Mouse (Mus musculus): Measurements from ENCODE around the gene Pfdn5. TPM values are rescaled to one million over a fixed set of nuclear protein-coding genes. Genes with fewer than 3 reads are reported as not detected.

Pfdn5 gene
- total RNA-seq (2021): 379 TPM in 2 replicates
- long read RNA-seq, transcript Pfdn5-204 (5 exons, 374 nt): minor isoform, 6 of 87 reads
- long read RNA-seq, transcript Pfdn5-205 (6 exons, 1,062 nt): major isoform, 66 of 87 reads
- long read RNA-seq, partial matches to known transcripts: 1 of 87 reads
- long read RNA-seq, other reads (novel, unspliced or antisense): 10 of 87 reads

DNA sequence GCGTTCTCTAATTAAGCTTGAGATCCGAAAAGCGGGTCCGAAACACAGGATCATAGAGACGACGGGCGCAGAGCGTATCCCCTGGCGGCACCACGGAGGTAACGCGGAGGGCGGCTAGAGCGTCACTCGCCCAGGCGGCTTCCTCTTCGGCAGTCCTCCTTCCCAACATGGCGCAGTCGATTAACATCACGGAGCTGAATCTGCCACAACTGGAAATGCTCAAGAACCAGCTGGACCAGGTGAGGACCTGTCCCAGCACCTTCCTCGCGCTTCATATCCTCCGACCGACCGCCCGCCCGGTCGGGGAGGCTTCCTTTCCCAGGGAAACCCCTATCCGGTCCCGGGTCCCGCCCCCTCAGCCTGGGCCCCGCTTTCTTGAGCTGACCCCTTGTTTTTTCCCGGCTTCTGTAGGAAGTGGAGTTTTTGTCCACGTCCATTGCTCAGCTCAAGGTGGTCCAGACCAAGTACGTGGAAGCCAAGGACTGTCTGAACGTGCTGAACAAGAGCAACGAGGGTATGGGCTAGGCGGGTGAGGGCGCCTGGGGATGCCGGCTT lies at the start of gene Pfdn5:
Gene Pfdn5 (plus strand): TSS at position 95 of the 555 bp plus-strand sequence.
- peak; percentile 86 for DNase-seq

DNA sequence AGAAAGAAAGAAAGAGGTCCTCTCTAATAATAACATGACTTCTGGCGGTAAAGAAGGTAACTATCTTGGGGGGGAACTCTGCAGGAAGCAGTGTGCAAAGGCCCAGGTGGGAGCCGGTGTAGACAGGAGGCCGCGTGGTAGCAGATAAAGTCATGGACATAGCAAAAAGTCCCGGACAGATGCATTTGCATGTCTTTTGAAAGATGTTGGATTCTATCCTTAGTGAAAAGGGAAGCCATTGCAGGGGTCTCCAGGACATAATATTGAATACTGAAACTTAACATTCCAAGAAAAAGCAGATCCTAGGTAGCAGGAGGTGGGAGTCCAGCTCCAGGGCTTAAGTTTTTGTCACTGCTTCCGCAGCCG lies 47.2 kb upstream of the Pfdn5 start:
- no peak for DNase-seq

DNA sequence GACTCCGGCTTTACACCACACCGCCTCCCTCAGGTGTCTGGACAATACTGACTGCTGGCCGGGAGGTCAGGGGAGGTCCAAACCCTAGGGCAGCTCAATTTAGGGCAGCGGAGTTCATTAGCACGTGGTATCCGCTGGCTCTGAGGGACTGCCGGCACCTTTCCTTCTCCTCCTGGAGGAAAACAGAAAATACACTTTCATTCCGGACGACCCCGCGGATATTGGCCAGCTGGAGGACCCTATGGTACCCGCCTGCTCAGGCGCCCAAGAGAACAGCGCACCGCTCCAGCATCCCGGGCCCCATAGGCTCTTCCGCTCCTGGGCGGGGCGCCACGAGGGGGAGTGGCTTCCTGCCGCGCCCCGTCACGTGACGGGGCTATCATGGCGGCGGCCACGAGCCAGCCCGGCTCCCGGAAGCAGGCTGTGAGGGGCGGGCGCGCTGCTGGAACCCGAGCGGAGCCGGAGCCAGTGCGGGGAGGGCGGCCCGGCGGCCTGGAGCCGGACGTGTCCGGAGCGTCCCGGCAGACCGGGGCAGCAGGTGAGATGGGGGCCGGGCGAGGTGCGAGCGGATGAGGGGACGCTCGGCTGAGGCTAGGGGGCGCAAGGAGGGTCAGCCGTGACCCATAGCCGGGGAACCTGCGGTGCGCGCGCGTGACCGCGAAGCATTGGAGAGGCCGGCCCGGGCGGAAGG lies 46.7 kb upstream of the Pfdn5 start, which contains the start of gene Mfsd5:
Gene Mfsd5 (plus strand): TSS at position 363 of the 691 bp plus-strand sequence.
- DNase-seq: peak; percentile 90

DNA sequence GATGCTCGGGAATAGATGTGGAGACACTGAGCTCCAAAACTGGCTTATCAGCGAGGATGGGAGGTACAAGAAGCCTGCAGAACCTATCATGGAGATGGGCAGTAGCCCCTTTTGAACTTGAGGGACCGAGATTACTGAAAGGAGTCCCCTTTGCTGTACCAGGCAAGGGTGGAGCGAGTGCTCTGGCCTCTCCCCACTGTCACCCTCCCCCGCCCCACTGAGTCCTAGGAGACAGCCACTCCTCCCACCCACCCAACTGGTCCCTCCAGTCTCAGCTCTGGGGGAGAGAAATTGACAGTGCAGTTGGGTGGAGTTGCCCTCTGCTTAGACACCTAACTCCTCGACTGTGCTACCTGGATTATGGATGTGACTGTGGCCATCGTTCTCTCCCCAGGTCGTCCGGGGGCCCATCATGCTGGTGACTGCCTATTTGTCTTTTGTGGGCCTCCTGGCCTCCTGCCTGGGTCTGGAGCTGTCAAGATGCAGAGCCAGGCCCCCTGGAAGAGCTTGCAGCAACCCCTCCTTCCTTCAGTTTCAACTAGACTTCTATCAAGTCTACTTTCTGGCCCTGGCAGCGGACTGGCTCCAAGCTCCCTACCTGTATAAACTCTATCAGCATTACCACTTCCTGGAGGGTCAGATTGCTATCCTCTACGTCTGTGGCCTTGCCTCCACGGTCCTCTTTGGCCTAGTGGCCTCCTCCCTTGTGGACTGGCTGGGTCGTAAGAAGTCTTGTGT lies 46.0 kb upstream of the Pfdn5 start:
- no peak for DNase-seq

DNA sequence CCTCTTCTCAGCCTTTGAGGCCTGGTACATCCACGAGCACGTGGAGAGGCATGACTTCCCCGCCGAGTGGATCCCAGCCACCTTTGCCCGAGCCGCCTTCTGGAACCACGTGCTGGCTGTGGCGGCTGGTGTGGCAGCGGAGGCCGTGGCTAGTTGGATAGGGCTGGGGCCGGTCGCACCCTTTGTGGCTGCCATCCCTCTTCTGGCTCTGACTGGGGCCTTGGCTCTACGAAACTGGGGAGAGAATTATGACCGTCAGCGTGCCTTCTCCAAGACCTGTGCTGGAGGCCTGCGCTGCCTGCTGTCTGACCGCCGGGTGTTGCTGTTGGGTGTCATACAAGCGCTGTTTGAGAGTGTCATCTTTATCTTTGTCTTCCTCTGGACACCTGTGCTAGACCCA lies 45.3 kb upstream of the Pfdn5 start:
- DNase-seq: no peak

DNA sequence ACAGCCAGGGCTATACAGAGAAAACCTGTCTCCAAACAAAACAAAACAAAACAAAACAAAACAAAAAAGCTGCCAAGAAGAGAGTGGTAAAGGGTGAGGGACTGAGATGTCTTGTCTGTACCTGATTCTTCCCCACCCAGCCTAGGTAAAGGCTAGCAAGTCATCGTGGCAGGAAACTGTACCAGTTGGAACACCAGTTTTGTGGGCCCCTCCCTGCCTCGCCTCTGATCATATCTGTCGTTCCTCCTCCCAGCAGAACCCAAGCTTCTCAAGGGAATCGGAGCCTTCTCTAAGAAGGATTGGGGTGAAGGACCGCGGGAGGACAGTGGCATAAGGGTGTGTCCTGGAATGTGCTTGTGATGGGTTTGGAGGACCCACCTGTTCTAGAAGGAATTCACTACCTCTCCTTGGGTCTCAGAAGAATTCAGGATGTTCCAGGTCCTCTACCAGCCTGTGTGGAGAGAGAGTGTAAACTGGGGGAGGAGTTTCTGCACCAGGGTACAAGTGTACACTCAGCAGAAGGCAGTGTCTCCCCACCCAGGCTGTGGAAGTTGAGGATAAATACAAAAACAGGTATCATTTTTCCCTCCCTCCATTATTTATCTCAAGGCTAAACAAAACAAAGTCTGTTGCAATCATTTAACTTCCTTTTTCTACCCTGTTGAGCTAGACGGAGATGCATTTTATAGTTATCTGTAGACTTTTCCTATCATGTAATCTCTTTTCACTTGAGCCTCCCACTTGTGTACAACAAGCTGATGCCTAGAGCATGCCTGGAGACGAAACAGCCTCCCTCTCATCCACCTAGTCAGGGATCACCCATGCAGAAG lies 43.2 kb upstream of the Pfdn5 start:
- DNase-seq: no peak

DNA sequence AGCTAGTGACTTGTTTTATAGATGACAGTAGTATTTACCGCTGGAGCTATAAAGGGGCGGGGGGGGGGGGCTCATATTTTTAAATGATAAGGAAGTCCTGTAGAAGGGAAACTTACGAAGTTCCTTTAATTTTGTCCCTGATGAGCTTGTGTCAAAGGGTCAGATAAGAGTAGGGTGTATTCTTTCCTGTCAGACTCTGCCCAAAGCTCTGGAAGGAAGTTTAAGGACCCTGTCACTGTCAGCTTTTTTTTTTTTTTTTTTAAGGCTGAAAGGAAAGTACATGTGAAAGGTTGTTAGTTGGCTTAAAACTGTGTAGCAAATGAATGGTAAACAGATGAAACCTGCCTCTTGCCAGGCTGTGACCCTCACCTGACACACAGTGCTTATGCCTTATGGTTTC lies 42.3 kb upstream of the Pfdn5 start:
- no peak for DNase-seq

DNA sequence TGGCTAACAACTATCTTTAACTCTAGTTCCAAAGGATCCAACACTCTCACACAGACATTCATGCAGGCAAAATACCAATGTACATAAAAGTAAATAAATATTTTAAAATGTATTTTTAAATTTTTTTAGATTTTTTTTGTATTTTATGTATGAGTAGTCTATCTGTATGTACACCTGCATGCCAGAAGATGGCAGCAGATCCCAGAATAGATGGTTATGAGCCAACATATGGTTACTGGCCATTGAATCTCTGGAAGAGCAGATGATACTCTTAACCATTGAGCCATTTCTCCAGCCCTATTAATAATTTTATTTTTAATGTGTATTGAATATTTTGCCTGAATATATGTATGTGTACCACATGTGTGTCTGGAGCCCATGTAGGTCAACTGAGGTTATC lies 38.5 kb upstream of the Pfdn5 start:
- no peak for DNase-seq

DNA sequence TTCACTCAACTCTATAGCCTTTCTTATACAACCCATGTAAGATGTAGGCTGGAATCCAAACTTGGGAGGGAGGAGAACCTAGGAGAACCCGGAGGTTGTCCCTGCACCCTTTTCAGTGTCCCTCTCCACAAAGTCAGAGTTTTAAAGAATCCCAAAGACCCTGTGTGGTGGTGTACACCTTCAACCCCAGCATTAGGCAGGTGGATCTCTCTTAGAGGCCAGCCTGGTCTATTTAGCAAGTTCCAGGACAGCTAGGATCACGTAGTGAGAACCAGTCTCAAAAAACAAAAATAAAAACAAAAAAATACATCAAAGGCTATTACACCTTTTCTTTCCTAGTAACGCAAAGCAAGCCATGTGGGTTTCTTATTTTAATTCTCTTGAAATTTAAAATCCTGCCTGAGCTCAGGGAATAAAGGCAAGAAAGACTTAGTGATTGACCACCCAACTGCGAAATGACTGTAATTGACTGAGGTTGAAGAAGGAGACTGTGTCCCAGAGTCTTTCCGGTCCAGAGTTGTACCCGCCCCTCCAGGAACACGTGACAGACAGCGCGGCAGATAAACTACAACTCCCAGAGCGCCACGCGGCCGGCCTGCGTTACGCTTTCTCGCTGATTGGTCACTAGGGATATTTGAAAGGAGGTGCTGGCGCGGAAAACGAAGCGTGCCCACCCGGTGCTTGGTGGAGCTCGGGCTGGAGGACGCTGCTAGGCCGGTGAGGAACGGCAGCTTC lies 30.1 kb upstream of the Pfdn5 start, which contains the start of gene Espl1:
Gene Espl1 (plus strand): TSS at position 634 of the 735 bp plus-strand sequence.
- peak; percentile 91 for DNase-seq

DNA sequence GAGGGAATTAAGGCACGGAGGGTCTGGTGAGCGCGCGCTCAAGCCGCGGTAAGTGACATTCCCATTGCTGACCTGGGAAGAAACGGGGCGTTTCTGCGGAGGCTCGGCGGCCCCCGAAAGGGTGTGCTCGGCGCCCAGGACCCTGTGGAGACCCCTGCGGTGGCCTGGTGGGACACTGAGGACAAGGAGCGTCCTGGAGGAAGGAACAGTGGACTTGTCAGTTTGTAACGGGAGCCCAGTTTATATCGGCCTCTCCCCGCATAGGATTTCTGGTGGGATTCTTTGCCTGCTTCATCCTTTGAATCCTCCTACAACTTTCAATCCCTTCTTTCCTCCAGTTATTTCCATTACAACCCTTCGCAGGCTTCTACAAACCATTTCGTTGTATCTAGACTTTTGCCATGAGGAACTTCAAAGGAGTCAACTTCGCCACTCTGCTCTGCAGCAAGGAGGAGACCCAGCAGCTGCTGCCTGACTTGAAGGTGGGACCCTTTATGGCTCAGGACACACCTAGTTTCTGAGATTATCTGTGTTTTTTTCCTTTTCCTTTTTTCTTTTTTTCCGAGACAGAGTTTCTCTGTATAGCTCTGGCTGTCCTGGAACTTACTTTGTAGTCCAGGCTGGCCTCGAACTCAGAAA lies 29.4 kb upstream of the Pfdn5 start:
- no peak for DNase-seq

DNA sequence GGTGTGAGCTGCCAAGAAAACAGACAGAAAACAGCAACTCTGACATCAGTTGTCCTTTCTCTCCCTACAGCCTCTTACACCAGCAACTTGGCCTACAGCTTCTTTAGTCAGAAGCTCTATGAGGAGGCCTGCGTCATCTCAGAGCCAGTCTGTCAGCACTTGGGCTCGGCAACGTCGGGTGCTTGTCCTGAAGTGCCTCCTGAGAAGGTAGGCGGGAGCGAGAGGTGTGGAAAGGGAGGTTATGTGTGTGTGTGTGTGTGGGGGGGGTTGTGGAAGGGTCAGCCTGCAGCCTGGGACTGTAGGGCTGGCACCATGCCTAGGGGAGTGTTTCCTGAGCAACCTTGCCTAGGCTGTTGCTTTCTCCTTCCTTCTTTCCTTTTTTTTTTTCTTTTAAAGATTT lies 23.4 kb upstream of the Pfdn5 start:
- DNase-seq: no peak

DNA sequence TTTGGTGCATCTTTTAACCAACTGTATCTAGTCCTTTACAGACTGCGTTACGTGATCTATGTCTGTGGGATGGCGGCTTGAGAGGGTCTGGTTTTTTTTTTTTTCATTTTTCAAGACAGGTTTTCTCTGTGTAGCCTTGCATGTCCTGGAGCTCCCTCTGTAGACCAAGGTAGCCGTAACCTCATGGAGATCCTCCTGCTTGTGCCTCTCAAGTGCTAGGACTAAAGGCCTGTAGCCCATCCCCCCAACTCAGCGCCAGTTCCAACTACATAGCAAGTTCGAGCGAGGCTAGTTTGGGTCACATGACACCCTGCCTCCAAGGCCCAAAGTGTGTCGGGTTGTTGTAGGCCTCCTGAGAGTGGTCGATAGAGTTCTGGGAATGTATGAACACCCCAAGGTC lies 17.2 kb upstream of the Pfdn5 start:
- no peak for DNase-seq

DNA sequence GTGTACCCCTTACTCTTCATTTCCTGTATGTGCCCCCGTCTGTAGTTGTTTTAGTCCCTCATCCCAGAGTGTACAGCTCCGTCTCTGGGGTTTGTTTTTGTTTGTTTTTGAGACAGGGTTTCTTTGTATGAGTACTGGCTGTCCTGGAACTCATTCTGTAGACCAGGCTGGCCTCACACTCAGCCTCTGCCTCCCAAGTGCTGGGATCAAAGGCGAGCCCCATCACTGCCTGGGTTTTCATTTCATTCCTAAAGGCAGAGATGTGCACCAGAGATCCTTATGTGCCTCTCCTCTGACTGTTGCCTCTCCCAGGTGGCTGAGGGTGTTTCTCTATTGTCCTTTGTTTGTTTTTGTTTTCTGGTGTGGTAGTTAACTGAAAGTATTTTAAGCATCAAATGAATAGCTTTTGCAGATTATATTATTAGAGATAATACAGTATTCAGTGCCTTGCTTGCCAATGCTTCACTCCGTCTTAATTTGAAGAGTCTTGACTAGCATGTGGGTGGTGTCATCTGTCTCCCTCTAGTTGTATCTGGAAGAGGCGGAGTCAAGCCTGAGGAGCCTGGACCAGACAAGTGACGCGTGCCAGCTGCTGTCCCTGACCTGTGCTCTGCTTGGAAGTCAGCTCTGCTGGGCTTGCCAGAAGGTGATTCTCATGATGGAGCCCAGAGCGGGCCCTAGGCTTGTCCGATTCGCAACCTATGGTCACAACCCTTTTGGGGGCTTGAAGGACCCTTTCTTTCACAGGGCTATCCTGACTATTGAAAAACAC lies 15.7 kb upstream of the Pfdn5 start:
- DNase-seq: peak; percentile 63

DNA sequence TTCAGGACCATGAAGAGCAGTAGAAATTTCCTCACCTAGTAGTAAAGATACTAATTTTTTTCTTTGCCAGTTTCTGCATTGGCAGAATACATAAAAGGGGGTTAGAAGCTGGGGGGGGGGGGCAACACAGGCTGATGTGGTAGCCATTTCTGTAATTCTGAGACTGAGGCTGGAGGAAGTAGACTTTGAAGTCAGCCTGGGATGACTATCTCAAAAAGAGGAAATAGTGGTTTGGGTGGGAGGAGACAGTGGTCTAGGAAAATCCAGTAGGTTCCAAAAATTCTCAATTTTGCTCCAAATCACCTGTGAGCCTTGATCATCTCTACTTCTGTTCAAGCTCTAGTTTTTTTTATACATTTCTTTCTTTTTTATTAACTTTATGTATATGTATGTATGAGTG lies 14.4 kb upstream of the Pfdn5 start:
- DNase-seq: no peak

DNA sequence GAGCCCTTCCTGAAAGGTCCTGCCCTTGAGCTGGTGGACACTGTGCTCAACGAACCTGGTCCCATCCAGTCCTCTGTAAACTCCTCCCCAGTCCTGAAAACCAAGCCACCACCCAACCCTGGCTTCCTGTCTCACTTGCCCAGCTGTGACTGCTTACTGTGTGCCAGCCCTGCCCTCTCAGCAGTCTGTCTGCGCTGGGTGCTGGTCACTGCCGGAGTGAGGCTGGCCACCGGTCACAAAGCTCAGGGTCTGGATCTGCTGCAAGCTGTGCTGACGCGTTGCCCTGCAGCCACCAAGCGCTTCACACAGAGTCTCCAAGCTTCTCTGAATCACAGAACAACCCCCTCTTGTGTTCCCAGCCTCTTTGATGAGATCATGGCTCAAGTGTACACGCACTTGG lies 10.6 kb upstream of the Pfdn5 start:
- DNase-seq: peak; percentile 23

DNA sequence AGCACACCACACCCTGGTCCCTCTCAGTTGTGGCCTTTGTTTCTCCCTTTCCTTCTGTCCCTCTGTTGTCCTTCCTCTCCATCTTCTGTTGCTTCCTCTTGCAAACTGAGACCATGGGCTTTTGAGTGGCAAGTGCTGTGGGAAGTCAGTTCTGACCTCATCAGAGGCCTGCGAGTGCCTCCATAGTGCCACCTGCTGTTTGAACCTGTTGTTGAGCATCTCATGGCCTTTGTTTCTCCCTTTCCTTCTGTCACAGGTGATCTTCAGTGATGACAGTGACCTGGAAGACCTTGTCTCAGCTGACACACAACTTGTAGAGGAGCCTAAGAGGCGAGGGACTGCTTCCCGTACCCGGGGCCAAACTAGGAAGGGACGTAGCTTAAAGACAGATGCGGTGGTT lies 9.7 kb upstream of the Pfdn5 start:
- peak; percentile 63 for DNase-seq

DNA sequence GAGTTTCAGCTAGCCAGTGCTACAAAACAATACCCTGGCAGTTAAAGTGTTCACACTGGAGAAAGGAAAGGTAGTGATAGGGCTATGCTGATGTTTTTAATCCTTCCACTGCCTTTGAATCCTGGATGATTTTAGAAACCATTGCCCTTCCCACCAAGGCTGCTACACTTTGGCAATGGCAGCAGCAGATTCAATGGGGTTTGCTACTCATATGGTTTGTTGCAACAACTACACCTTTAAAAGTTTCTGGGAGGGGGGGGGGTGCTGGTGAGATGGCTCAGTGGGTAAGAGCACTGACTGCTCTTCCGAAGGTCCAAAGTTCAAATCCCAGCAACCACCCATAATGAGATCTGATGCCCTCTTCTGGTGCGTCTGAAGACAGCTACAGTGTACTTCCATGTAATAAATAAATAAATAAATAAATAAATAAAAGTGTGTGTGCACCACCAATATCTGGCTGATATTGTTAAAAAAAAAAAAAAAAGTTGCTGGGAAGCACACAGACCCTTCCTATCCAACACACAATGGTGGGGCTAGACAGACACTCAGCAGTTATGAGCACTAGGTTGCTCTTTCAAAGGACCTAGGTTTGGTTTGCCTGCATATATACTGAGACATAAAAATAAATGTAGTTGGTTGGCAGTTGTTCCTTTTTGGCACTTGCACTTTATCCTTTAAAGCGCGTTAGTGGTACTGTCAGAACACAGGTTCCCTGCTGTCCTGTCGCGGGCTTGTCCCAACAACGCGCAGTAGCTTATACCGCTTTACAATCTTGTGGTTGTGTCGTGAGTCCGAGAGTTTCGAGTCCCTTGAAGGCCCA lies 1.1 kb upstream of the Pfdn5 start:
- DNase-seq: no peak

DNA sequence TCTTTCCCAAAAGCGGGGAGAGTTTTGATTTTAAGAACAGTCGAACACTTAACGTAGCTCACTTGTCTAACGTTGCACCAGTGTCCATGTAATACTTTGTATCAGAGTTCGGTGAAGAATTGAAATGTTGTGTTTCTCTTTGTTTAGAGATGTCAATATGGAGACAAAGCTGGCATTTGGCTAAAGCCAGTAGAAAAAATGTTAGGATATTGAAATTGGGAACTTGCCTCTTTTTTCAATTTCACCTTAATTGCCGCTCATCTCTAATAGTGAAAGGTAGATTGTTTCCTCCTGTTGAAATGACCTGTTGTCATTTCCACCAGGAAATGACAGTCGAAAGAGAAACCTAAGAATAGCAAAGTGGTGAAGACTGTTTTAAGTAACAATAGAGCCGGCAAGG lies 976 bp downstream of the Pfdn5 start:
- no peak for DNase-seq

DNA sequence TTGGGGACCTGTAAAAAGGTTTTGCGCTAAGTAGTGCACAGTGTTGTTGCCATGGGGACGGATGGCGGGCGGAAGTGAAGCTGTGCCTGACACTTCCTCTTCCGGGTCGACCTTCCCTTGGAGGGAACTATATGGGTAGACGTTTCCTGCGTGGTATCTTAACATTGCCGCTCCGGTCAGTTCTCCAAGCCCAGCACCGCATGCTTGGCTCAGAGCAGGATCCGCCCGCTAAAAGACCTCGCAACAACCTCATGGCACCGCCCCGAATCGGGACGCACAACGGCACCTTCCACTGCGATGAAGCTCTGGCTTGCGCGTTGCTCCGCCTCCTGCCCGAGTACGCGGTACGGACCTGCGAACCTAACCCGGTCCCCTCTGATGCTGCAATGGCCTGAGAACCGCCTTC lies 5.7 kb downstream of the Pfdn5 start, which contains the start of gene Myg1:
Gene Myg1 (plus strand): TSS at position 100 of the 406 bp plus-strand sequence.
- peak; percentile 78 for DNase-seq
